Mouse (Mus musculus) ES-E14 (cell line): ENCODE measurements around the gene Gnb5. TPM values are rescaled to one million over a fixed set of nuclear protein-coding genes. Genes with fewer than 3 reads are reported as not detected.
"Not testable (repeated sequence)": the region's sequence is repeated elsewhere in the genome, so short reads cannot be mapped to it uniquely, and the experiment has no call there.

ENCODE experiments used
- DNase-seq: peaks from one replicate; pipeline ENCODE4 v3.0.0-alpha.2; 2013; ENCODE audit warnings: low read depth, low spot score
- H3K27ac ChIP-seq: 2 replicates; pipeline ENCODE4 v1.5.1; 2012; ENCODE audit warnings: low read depth, mild to moderate bottlenecking, low read length, moderate library complexity, mixed read lengths; ENCODE audit not compliant: poor library complexity, insufficient read depth, severe bottlenecking
- H3K36me3 ChIP-seq: 2 replicates; pipeline ENCODE4 v1.6.1; 2012; ENCODE audit warnings: mild to moderate bottlenecking, low read length, moderate library complexity, mixed read lengths; ENCODE audit not compliant: control insufficient read depth, poor library complexity, insufficient read depth, severe bottlenecking
- H3K4me1 ChIP-seq, 2 experiments: fragments of 150-350 bp in 1 of 2; sonication (generic) in 1 of 2; 2 replicates each; pipeline ENCODE4 v1.6.1; 2012; ENCODE audit warnings: low read length in 2 of 2, mild to moderate bottlenecking in 1 of 2, mixed read lengths in 1 of 2; ENCODE audit not compliant: control insufficient read depth in 2 of 2, insufficient read depth in 2 of 2, poor library complexity in 1 of 2
- H3K4me3 ChIP-seq, 2 experiments: fragments of 150-350 bp in 1 of 2; sonication (generic) in 1 of 2; 2 replicates each; pipeline ENCODE4 v1.5.1; 2012; ENCODE audit warnings: low read length in 2 of 2, low read depth in 1 of 2, mild to moderate bottlenecking in 1 of 2, mixed read lengths in 1 of 2; ENCODE audit not compliant: insufficient read depth in 1 of 2, poor library complexity in 1 of 2, severe bottlenecking in 1 of 2
- H3K9ac ChIP-seq: 2 replicates; pipeline ENCODE4 v1.6.1; 2012; ENCODE audit warnings: low read depth, mild to moderate bottlenecking, low read length, mixed read lengths; ENCODE audit not compliant: poor library complexity, insufficient read depth, severe bottlenecking
- H3K9me3 ChIP-seq: fragments of 150-350 bp; sonication (generic); 2 replicates; pipeline ENCODE4 v1.6.1; 2012; ENCODE audit warnings: low read depth, mild to moderate bottlenecking, low read length; ENCODE audit not compliant: control insufficient read depth, insufficient read depth
- CHD2 ChIP-seq: IDR thresholded peaks from 2 replicates; pipeline ENCODE4 v1.6.1; 2014; ENCODE audit warnings: mild to moderate bottlenecking, low read depth, low read length, inconsistent platforms
- HCFC1 ChIP-seq: IDR thresholded peaks from 2 replicates; pipeline ENCODE4 v1.6.1; 2012; ENCODE audit warnings: low read length, inconsistent platforms, borderline replicate concordance; ENCODE audit not compliant: insufficient read depth
- MAFK ChIP-seq: IDR thresholded peaks from 2 replicates; pipeline ENCODE4 v1.6.1; 2014; ENCODE audit warnings: mild to moderate bottlenecking, low read depth, low read length, inconsistent platforms; ENCODE audit not compliant: insufficient read depth
- ZC3H11A ChIP-seq: IDR thresholded peaks from 2 replicates; pipeline ENCODE4 v1.6.1; 2012; ENCODE audit warnings: low read depth, mild to moderate bottlenecking, inconsistent platforms, low read length, borderline replicate concordance
- ZNF384 ChIP-seq: IDR thresholded peaks from 2 replicates; pipeline ENCODE4 v1.6.1; 2012; ENCODE audit warnings: low read depth, low read length, inconsistent platforms
- in situ Hi-C, 2 experiments: fragments of 600-800 bp; cut with MboI; formaldehyde crosslinking; loops; one replicate each; pipeline ENCODE4 v1.15.1; 2025; ENCODE audit warnings: low sequenced_read_pairs in 2 of 2, inconsistent platforms in 1 of 2; ENCODE audit not compliant: unreplicated experiment in 2 of 2
- total RNA-seq: library from RNA; depleted of rRNA; stranded (reverse); fragments of 300-350 nt; gene quantifications from 2 replicates; pipeline ENCODE4 v1.2.3, GENCODE M21; 2012

Gene Gnb5
- total RNA-seq, 1 experiment: 5.7 TPM

GRCm38 (mm10) chr9:75362201-75362600 is 56.1 kb downstream of the Gnb5 start:
- no peak overlapping the region for H3K9ac ChIP-seq
- H3K36me3 ChIP-seq: no peaks in the 10 kb centered on the region
- H3K9me3 ChIP-seq: no peaks in the 10 kb centered on the region
- no peak for TF ChIP-seq HCFC1
- no peak for TF ChIP-seq CHD2
- TF ChIP-seq MAFK: no peak
- no peak for TF ChIP-seq ZC3H11A
- in situ Hi-C loops: no loop called here
- no peak for DNase-seq
- H3K4me1 ChIP-seq: peaks cover 10 to 26% of the 10 kb centered on the region in 2 experiments; a peak in 3 of 4 replicates
- no peak overlapping the region for H3K4me3 ChIP-seq
- no peak overlapping the region for H3K27ac ChIP-seq

DNA sequence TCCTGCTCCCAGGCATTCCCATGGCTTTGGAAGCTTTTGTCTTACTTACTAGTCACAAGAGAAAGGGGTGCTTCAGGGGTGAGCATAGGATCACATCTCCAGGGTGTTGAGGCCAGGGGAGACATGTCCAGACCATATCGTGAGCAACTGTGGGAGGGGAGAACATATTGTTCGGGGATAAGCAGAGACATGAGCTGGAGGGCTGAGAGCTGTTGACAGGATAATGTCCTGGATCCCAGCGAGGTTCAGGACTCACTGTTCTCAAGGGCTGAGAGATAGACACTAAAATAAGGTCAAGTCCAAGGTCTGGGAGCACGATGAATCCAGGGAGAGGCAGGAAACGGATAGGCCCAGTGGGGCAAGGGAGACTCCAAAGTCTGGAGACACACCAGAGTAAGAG is 56.9 kb downstream of the Gnb5 start:
- no peak overlapping the region for H3K9ac ChIP-seq
- H3K4me1 ChIP-seq: peaks cover 10 to 26% of the 10 kb centered on the region in 2 experiments; a peak in 3 of 4 replicates
- H3K36me3 ChIP-seq: no peaks in the 10 kb centered on the region
- DNase-seq: no peak
- in situ Hi-C loops: no loop called here
- H3K4me3 ChIP-seq: no peak overlapping the region
- TF ChIP-seq ZNF384: no peak
- TF ChIP-seq MAFK: no peak
- TF ChIP-seq ZC3H11A: no peak
- TF ChIP-seq HCFC1: no peak
- H3K27ac ChIP-seq: peak overlapping the region; percentile 1; the same call in 1 of the 2 replicates
- H3K9me3 ChIP-seq: no peaks in the 10 kb centered on the region

- H3K27ac ChIP-seq, H3K4me3 ChIP-seq, H3K36me3 ChIP-seq, DNase-seq, H3K9ac ChIP-seq, in situ Hi-C loops, H3K9me3 ChIP-seq: not testable (repeated sequence)
- peak; percentile 84 for TF ChIP-seq MAFK
- peaks cover 10 to 26% of the 10 kb centered on the region in 2 experiments; a peak in 3 of 4 replicates for H3K4me1 ChIP-seq
Measured at GRCm38 (mm10) chr9:75363702-75364101, 57.6 kb downstream of the Gnb5 start.

- TF ChIP-seq HCFC1 (no peak), CHD2 (no peak), ZNF384 (no peak), MAFK (no peak), ZC3H11A (no peak)
- no peak overlapping the region for H3K27ac ChIP-seq
- no peaks in the 10 kb centered on the region for H3K9me3 ChIP-seq
- H3K36me3 ChIP-seq: no peaks in the 10 kb centered on the region
- H3K9ac ChIP-seq: no peak overlapping the region
- H3K4me3 ChIP-seq: no peak overlapping the region
- no peak for DNase-seq
- H3K4me1 ChIP-seq: peaks cover 12 to 26% of the 10 kb centered on the region in 2 experiments; a peak in 3 of 4 replicates
- in situ Hi-C loops: no loop called here
Measured at GRCm38 (mm10) chr9:75365195-75365594, 59.1 kb downstream of the Gnb5 start.

- Histone ChIP-seq H3K4me1 (peaks cover 12 to 26% of the 10 kb centered on the region in 2 experiments; a peak in 3 of 4 replicates), H3K27ac (no peak overlapping the region), H3K36me3 (no peaks in the 10 kb centered on the region), H3K9ac (peak overlapping the region; percentile 9; the same call in 1 of the 2 replicates), H3K9me3 (no peaks in the 10 kb centered on the region), H3K4me3 (no peak overlapping the region)
- in situ Hi-C loops: no loop called here
- TF ChIP-seq CHD2 (no peak), HCFC1 (no peak), ZC3H11A (no peak), ZNF384 (no peak), MAFK (no peak)
- DNase-seq: no peak
Measured at GRCm38 (mm10) chr9:75366191-75366590, 60.1 kb downstream of the Gnb5 start.
